Mouse (Mus musculus): ENCODE measurements around the gene Zfp385c. TPM values are rescaled to one million over a fixed set of nuclear protein-coding genes. Genes with fewer than 3 reads are reported as not detected.
"Not testable (repeated sequence)": the region's sequence is repeated elsewhere in the genome, so short reads cannot be mapped to it uniquely, and the experiment has no call there.

Gene Zfp385c
- total and polyA plus RNA-seq, 2 experiments from 2014 or later = 0.53 to 2.5 TPM

GRCm38 (mm10) chr11:100656458-100656857, 35.8 kb downstream of the Zfp385c start:
- Histone ChIP-seq H3K27ac (ENCODE audit: low read depth, low read length) (no peak overlapping the region), H3K9me3 (ENCODE audit: low read length) (no peaks in the 10 kb centered on the region), H3K36me3 (ENCODE audit: insufficient read depth, low read length) (no peaks in the 10 kb centered on the region), H3K27me3 (ENCODE audit: insufficient read depth, low read length) (no peaks in the 10 kb centered on the region), H3K4me2 (ENCODE audit: low read depth, low read length, poor library complexity, severe bottlenecking) (no peak overlapping the region), H3K4me3 (ENCODE audit: low read depth, low read length) (no peak overlapping the region), H3K9ac (replicated peaks; ENCODE audit: low read length, poor library complexity, severe bottlenecking) (no peak overlapping the region), H3K4me1 (ENCODE audit: insufficient read depth, low read length) (no peaks in the 10 kb centered on the region)
- WGBS = 11% methylated on average over 6 of the region's 6 CpGs
- ATAC-seq (ENCODE audit: low FRiP score) (no peak), DNase-seq (ENCODE audit: low spot score) (peak; percentile 67)
- no peak for TF ChIP-seq CTCF (IDR thresholded peaks at IDR 0.05)

DNA sequence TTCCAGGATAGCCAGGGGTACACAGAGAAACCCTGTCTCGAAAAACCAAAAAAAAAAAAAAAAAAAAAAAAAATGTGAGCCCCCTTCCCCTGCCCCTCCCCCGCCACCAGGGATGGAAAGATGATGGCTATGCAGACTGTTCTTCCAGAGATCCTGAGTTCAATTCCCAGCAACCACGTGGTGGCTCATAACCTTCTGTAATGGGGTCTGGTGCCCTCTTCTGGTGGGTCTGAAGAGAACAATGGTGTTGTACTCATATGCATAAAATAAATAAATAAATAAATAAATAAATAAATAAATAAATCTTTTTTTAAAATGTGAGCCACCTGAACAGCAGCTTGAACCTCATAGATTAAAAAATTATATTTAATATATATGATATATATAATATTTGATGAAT, 36.7 kb downstream of the Zfp385c start:
- not testable (repeated sequence) for H3K36me3 ChIP-seq (ENCODE audit: insufficient read depth, low read length); H3K4me3 ChIP-seq (ENCODE audit: low read depth, low read length); H3K27ac ChIP-seq (ENCODE audit: low read depth, low read length); ATAC-seq (ENCODE audit: low FRiP score); H3K9ac ChIP-seq (replicated peaks; ENCODE audit: low read length, poor library complexity, severe bottlenecking); DNase-seq (ENCODE audit: low spot score); H3K27me3 ChIP-seq (ENCODE audit: insufficient read depth, low read length); H3K4me1 ChIP-seq (ENCODE audit: insufficient read depth, low read length); H3K4me2 ChIP-seq (ENCODE audit: low read depth, low read length, poor library complexity, severe bottlenecking); H3K9me3 ChIP-seq (ENCODE audit: low read length)
- TF ChIP-seq CTCF (IDR thresholded peaks at IDR 0.05) = peak; percentile 42
- WGBS = 52% methylated on average over 2 of the region's 3 CpGs

DNA sequence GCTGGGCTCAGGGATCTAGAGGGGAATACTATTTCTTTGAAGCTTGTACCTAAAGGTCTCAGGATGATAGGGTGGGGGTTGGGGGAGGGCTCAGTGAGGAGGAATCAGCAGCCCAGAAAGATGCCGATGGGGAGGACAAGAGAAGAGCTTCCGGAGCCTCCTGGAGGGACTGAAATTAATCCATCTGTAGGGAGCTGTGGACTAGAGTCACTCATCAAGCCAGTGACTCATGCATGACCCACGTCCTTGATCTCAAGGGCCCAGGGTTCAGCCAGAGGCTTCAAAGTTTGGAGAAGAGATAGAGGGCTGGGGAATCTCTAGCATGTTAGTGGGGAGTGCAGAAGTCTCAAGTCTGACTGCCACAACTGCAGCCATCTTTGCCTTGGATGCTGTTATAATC, 40.5 kb downstream of the Zfp385c start:
- Histone ChIP-seq H3K4me3 (ENCODE audit: low read depth, low read length) (no peak overlapping the region), H3K9ac (replicated peaks; ENCODE audit: low read length, poor library complexity, severe bottlenecking) (no peak overlapping the region), H3K36me3 (ENCODE audit: insufficient read depth, low read length) (no peaks in the 10 kb centered on the region), H3K4me1 (ENCODE audit: insufficient read depth, low read length) (no peaks in the 10 kb centered on the region), H3K27ac (ENCODE audit: low read depth, low read length) (no peak overlapping the region), H3K9me3 (ENCODE audit: low read length) (no peaks in the 10 kb centered on the region), H3K4me2 (ENCODE audit: low read depth, low read length, poor library complexity, severe bottlenecking) (no peak overlapping the region), H3K27me3 (ENCODE audit: insufficient read depth, low read length) (peaks cover 5% of the 10 kb centered on the region)
- 7% methylated on average over 3 of the region's 3 CpGs for WGBS
- TF ChIP-seq CTCF (IDR thresholded peaks at IDR 0.05) = no peak
- DNase-seq (ENCODE audit: low spot score) (no peak), ATAC-seq (ENCODE audit: low FRiP score) (no peak)

- no peaks in the 10 kb centered on the region for H3K36me3 ChIP-seq (ENCODE audit: insufficient read depth, low read length)
Observed at GRCm38 (mm10) chr11:100651205-100651604, 41.0 kb downstream of the Zfp385c start.

GRCm38 (mm10) chr11:100648405-100648804, 43.9 kb downstream of the Zfp385c start:
- no peaks in the 10 kb centered on the region for H3K4me1 ChIP-seq (ENCODE audit: insufficient read depth, low read length)
- H3K9ac ChIP-seq (replicated peaks; ENCODE audit: low read length, poor library complexity, severe bottlenecking) = no peak overlapping the region
- 87% methylated on average over 8 of the region's 8 CpGs for WGBS
- H3K27me3 ChIP-seq (ENCODE audit: insufficient read depth, low read length) = peaks cover 5% of the 10 kb centered on the region
- ATAC-seq (ENCODE audit: low FRiP score) (no peak), DNase-seq (ENCODE audit: low spot score) (no peak)
- no peak overlapping the region for H3K27ac ChIP-seq (ENCODE audit: low read depth, low read length)
- no peak for TF ChIP-seq CTCF (IDR thresholded peaks at IDR 0.05)
- no peaks in the 10 kb centered on the region for H3K36me3 ChIP-seq (ENCODE audit: insufficient read depth, low read length)
- H3K4me3 ChIP-seq (ENCODE audit: low read depth, low read length) = no peak overlapping the region
- no peaks in the 10 kb centered on the region for H3K9me3 ChIP-seq (ENCODE audit: low read length)
- H3K4me2 ChIP-seq (ENCODE audit: low read depth, low read length, poor library complexity, severe bottlenecking) = no peak overlapping the region

More at GRCm38 (mm10) chr11:100651205-100651604, 41.0 kb downstream of the Zfp385c start:
- no peak for DNase-seq (ENCODE audit: low spot score)
- ATAC-seq (ENCODE audit: low FRiP score) = no peak
- Histone ChIP-seq H3K27ac (ENCODE audit: low read depth, low read length) (no peak overlapping the region), H3K4me3 (ENCODE audit: low read depth, low read length) (no peak overlapping the region), H3K9me3 (ENCODE audit: low read length) (no peaks in the 10 kb centered on the region), H3K27me3 (ENCODE audit: insufficient read depth, low read length) (peaks cover 5% of the 10 kb centered on the region), H3K4me2 (ENCODE audit: low read depth, low read length, poor library complexity, severe bottlenecking) (no peak overlapping the region), H3K4me1 (ENCODE audit: insufficient read depth, low read length) (no peaks in the 10 kb centered on the region), H3K9ac (replicated peaks; ENCODE audit: low read length, poor library complexity, severe bottlenecking) (no peak overlapping the region)
- no peak for TF ChIP-seq CTCF (IDR thresholded peaks at IDR 0.05)
- 14% methylated on average over 8 of the region's 8 CpGs for WGBS

DNA sequence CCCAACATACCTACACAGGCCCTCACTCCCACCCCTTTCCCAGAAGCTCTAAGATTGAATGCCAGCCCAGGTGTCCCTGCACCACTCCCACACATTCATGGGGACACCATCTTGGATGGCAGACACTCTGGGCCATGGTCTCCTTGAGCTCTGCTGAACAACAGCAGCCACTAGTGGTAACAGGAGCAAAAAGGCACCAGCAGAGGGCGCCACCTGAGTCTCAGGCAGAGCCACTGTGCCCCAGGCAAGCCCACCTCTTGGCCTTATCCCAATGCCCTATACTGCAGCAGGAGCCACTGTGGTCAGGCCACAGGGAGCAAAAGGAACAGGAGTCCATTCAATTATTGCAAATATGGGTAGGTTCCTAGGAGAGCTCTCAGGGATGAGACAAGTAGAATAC, 46.0 kb downstream of the Zfp385c start:
- no peaks in the 10 kb centered on the region for H3K9me3 ChIP-seq (ENCODE audit: low read length)
- H3K27ac ChIP-seq (ENCODE audit: low read depth, low read length) = no peak overlapping the region
- no peaks in the 10 kb centered on the region for H3K36me3 ChIP-seq (ENCODE audit: insufficient read depth, low read length)
- H3K4me1 ChIP-seq (ENCODE audit: insufficient read depth, low read length) = no peaks in the 10 kb centered on the region
- DNase-seq (ENCODE audit: low spot score) (peak; percentile 57), ATAC-seq (ENCODE audit: low FRiP score) (no peak)
- H3K9ac ChIP-seq (replicated peaks; ENCODE audit: low read length, poor library complexity, severe bottlenecking) = no peak overlapping the region
- H3K27me3 ChIP-seq (ENCODE audit: insufficient read depth, low read length) = peaks cover 5% of the 10 kb centered on the region
- H3K4me3 ChIP-seq (ENCODE audit: low read depth, low read length) = no peak overlapping the region
- WGBS = 7% methylated on average over 1 of the region's 1 CpGs
- no peak overlapping the region for H3K4me2 ChIP-seq (ENCODE audit: low read depth, low read length, poor library complexity, severe bottlenecking)
- TF ChIP-seq CTCF (IDR thresholded peaks at IDR 0.05) = peak; percentile 63

Data from midbrain, postnatal 0 days (tissue).